Mouse (Mus musculus) ES-Bruce4 (cell line): Measurements from ENCODE around the gene Hmga1.

Experiments
- EP300 ChIP-seq: IDR thresholded peaks from 2 replicates; pipeline ENCODE4 v1.6.1; 2011; ENCODE audit warnings: low read depth, low read length; ENCODE audit not compliant: insufficient read depth
- POLR2A ChIP-seq: IDR thresholded peaks from one replicate; pipeline ENCODE4 v1.8.1; 2011; ENCODE audit warnings: low read length; ENCODE audit not compliant: insufficient read depth

DNA sequence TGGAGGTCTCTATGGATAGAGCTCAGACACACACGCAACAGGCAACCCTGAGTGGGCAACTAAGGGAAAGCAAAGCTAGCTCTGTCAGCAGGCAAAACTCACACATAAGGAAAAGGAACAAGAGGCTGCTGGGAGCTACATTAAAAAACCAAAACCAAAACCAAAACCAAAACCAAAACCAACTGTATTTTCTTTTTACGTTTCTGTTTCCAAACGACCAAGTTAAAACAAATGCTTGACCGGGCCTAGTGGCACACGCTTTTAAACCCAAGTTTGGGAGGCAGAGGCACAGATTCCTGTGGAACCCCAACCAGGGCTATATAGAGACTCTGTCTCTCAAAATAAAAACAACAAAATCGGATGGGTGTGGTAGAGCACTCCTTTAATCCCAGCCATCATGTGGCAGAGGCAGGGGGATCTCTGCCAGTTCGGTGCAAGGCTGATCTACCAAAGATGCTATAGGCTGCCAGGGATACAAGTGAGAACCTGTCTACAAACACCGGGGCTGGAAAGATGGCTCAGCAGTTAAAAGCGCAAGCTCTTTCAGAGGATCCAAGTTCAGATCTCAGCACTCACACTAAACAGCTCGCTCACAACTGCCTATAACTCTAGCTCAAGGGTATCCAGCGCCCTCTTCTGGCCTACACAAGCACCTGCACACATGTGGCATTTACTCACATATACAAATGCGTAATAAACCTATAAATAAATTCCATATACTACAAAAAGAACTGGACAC, 35.7 kb downstream of the Hmga1 start:
- TF ChIP-seq EP300 (no peak), POLR2A (no peak)
